Mouse (Mus musculus): Measurements from ENCODE around the gene Actl10. TPM values are rescaled to one million over a fixed set of nuclear protein-coding genes. Genes with fewer than 3 reads are reported as not detected.
A peak's percentile ranks its signal among the peaks of the same experiment; 100 is the strongest.

Actl10 gene
- polyA plus RNA-seq, 1 experiment from 2014 or later = not detected

- H3K9ac ChIP-seq (ENCODE audit: low read depth, low read length) = no peak overlapping the region
- H3K36me3 ChIP-seq (ENCODE audit: control insufficient read depth, insufficient read depth) = peaks cover 1% of the 10 kb centered on the region; the same call in 1 of the 2 replicates
- no peaks in the 10 kb centered on the region for H3K9me3 ChIP-seq (ENCODE audit: control insufficient read depth)
- no peaks in the 10 kb centered on the region for H3K27me3 ChIP-seq (replicated peaks; ENCODE audit: control insufficient read depth, insufficient read depth, low read length)
- no peaks in the 10 kb centered on the region for H3K4me1 ChIP-seq (replicated peaks; ENCODE audit: control insufficient read depth, insufficient read depth, low read length)
- 100% methylated on average over 1 of the region's 1 CpGs for WGBS
- no peak overlapping the region for H3K4me2 ChIP-seq (replicated peaks; ENCODE audit: low read depth)
- ATAC-seq = no peak
- H3K27ac ChIP-seq (ENCODE audit: low read depth, low read length) = no peak overlapping the region
- no peak overlapping the region for H3K4me3 ChIP-seq (ENCODE audit: low read depth, low read length)
- peak; percentile 34 for TF ChIP-seq CTCF (IDR thresholded peaks at IDR 0.05; ENCODE audit: low read depth)
Measured at GRCm38 (mm10) chr2:154581421-154581820, 29.8 kb downstream of the Actl10 start.

- no peak overlapping the region for H3K9ac ChIP-seq (ENCODE audit: low read depth, low read length)
- H3K4me1 ChIP-seq (replicated peaks; ENCODE audit: control insufficient read depth, insufficient read depth, low read length) = no peaks in the 10 kb centered on the region
- H3K27ac ChIP-seq (ENCODE audit: low read depth, low read length) = no peak overlapping the region
- peaks cover 21% of the 10 kb centered on the region for H3K36me3 ChIP-seq (ENCODE audit: control insufficient read depth, insufficient read depth)
- no peak for TF ChIP-seq CTCF (IDR thresholded peaks at IDR 0.05; ENCODE audit: low read depth)
- 55% methylated on average over 15 of the region's 15 CpGs for WGBS
- H3K4me2 ChIP-seq (replicated peaks; ENCODE audit: low read depth) = no peak overlapping the region
- no peak overlapping the region for H3K4me3 ChIP-seq (ENCODE audit: low read depth, low read length)
- 0 out of 2 replicates have a peak, but pooled peaks have one; percentile 14 for ATAC-seq
- H3K9me3 ChIP-seq (ENCODE audit: control insufficient read depth) = no peaks in the 10 kb centered on the region
- no peaks in the 10 kb centered on the region for H3K27me3 ChIP-seq (replicated peaks; ENCODE audit: control insufficient read depth, insufficient read depth, low read length)
Measured at GRCm38 (mm10) chr2:154583906-154584872, 32.6 kb downstream of the Actl10 start.

- Histone ChIP-seq H3K27ac (ENCODE audit: low read depth, low read length) (no peak overlapping the region), H3K27me3 (replicated peaks; ENCODE audit: control insufficient read depth, insufficient read depth, low read length) (no peaks in the 10 kb centered on the region), H3K4me2 (replicated peaks; ENCODE audit: low read depth) (no peak overlapping the region), H3K9ac (ENCODE audit: low read depth, low read length) (no peak overlapping the region), H3K9me3 (ENCODE audit: control insufficient read depth) (no peaks in the 10 kb centered on the region), H3K4me1 (replicated peaks; ENCODE audit: control insufficient read depth, insufficient read depth, low read length) (no peaks in the 10 kb centered on the region), H3K4me3 (ENCODE audit: low read depth, low read length) (no peak overlapping the region), H3K36me3 (ENCODE audit: control insufficient read depth, insufficient read depth) (peaks cover 30% of the 10 kb centered on the region)
- ATAC-seq = no peak
- 65% methylated on average over 17 of the region's 17 CpGs for WGBS
- no peak for TF ChIP-seq CTCF (IDR thresholded peaks at IDR 0.05; ENCODE audit: low read depth)
Measured at GRCm38 (mm10) chr2:154584931-154585601, 33.5 kb downstream of the Actl10 start.

GRCm38 (mm10) chr2:154586405-154586804 is 34.8 kb downstream of the Actl10 start:
- Histone ChIP-seq H3K4me3 (ENCODE audit: low read depth, low read length) (no peak overlapping the region), H3K9ac (ENCODE audit: low read depth, low read length) (no peak overlapping the region), H3K36me3 (ENCODE audit: control insufficient read depth, insufficient read depth) (peaks cover 31% of the 10 kb centered on the region), H3K9me3 (ENCODE audit: control insufficient read depth) (no peaks in the 10 kb centered on the region), H3K27me3 (replicated peaks; ENCODE audit: control insufficient read depth, insufficient read depth, low read length) (no peaks in the 10 kb centered on the region), H3K4me2 (replicated peaks; ENCODE audit: low read depth) (no peak overlapping the region), H3K27ac (ENCODE audit: low read depth, low read length) (no peak overlapping the region), H3K4me1 (replicated peaks; ENCODE audit: control insufficient read depth, insufficient read depth, low read length) (no peaks in the 10 kb centered on the region)
- WGBS = 82% methylated on average over 5 of the region's 5 CpGs
- TF ChIP-seq CTCF (IDR thresholded peaks at IDR 0.05; ENCODE audit: low read depth) = peak; percentile 69
- no peak for ATAC-seq

GRCm38 (mm10) chr2:154589051-154589450 is 37.5 kb downstream of the Actl10 start:
- no peaks in the 10 kb centered on the region for H3K4me1 ChIP-seq (replicated peaks; ENCODE audit: control insufficient read depth, insufficient read depth, low read length)
- H3K4me3 ChIP-seq (ENCODE audit: low read depth, low read length) = no peak overlapping the region
- H3K9ac ChIP-seq (ENCODE audit: low read depth, low read length) = no peak overlapping the region
- no peaks in the 10 kb centered on the region for H3K27me3 ChIP-seq (replicated peaks; ENCODE audit: control insufficient read depth, insufficient read depth, low read length)
- ATAC-seq = no peak
- H3K27ac ChIP-seq (ENCODE audit: low read depth, low read length) = no peak overlapping the region
- WGBS = 90% methylated on average over 4 of the region's 4 CpGs
- peaks cover 50% of the 10 kb centered on the region for H3K36me3 ChIP-seq (ENCODE audit: control insufficient read depth, insufficient read depth)
- no peak for TF ChIP-seq CTCF (IDR thresholded peaks at IDR 0.05; ENCODE audit: low read depth)
- no peak overlapping the region for H3K4me2 ChIP-seq (replicated peaks; ENCODE audit: low read depth)
- no peaks in the 10 kb centered on the region for H3K9me3 ChIP-seq (ENCODE audit: control insufficient read depth)

- H3K4me2 ChIP-seq (replicated peaks; ENCODE audit: low read depth) = no peak overlapping the region
- ATAC-seq = no peak
- no peaks in the 10 kb centered on the region for H3K4me1 ChIP-seq (replicated peaks; ENCODE audit: control insufficient read depth, insufficient read depth, low read length)
- H3K9me3 ChIP-seq (ENCODE audit: control insufficient read depth) = no peaks in the 10 kb centered on the region
- no peaks in the 10 kb centered on the region for H3K27me3 ChIP-seq (replicated peaks; ENCODE audit: control insufficient read depth, insufficient read depth, low read length)
- 73% methylated on average over 3 of the region's 3 CpGs for WGBS
- no peak overlapping the region for H3K9ac ChIP-seq (ENCODE audit: low read depth, low read length)
- H3K4me3 ChIP-seq (ENCODE audit: low read depth, low read length) = no peak overlapping the region
- TF ChIP-seq CTCF (IDR thresholded peaks at IDR 0.05; ENCODE audit: low read depth) = no peak
- peaks cover 67% of the 10 kb centered on the region for H3K36me3 ChIP-seq (ENCODE audit: control insufficient read depth, insufficient read depth)
- no peak overlapping the region for H3K27ac ChIP-seq (ENCODE audit: low read depth, low read length)
Measured at GRCm38 (mm10) chr2:154591239-154591638, 39.7 kb downstream of the Actl10 start.
